Mouse (Mus musculus) adrenal gland, adult 2 months (tissue): ENCODE results near the gene Asap2. TPM values are rescaled to one million over a fixed set of nuclear protein-coding genes. Genes with fewer than 3 reads are reported as not detected.
"Not testable (repeated sequence)": the region's sequence is repeated elsewhere in the genome, so short reads cannot be mapped to it uniquely, and the experiment has no call there.

Source experiments
- DNase-seq: peaks from one replicate; pipeline ENCODE4 v3.0.0; 2021
- long read RNA-seq: library from polyadenylated mRNA; stranded (forward); transcript quantifications from one replicate; pipeline ENCODE4 v2.0.0, GENCODE M21; 2021
- polyA plus RNA-seq: library from polyadenylated mRNA; depleted of rRNA; stranded (reverse); fragments of >200 nt; gene quantifications from 2 replicates; pipeline ENCODE4 v1.2.3, GENCODE M21; 2012; rRNA removed
- total RNA-seq, 2 experiments: library from RNA; stranded (reverse); gene quantifications; 2 replicates each; pipeline ENCODE4 v1.2.3; 2021

Gene Asap2
- total RNA-seq (10 to 100 TPM; 12.1 to 22.1 TPM), polyA plus RNA-seq (7.5 and 10.3 TPM in 2 replicates)
- long read RNA-seq, partial matches to known transcripts = 0 of 1 reads
- long read RNA-seq, other reads (novel, unspliced or antisense) = 1 of 1 reads

GRCm38 (mm10) chr12:20990132-20990531 is at the start of gene Asap2:
TSS of gene Asap2 (plus strand) at chr12:20990459.
- peak; percentile 81 for DNase-seq

DNA sequence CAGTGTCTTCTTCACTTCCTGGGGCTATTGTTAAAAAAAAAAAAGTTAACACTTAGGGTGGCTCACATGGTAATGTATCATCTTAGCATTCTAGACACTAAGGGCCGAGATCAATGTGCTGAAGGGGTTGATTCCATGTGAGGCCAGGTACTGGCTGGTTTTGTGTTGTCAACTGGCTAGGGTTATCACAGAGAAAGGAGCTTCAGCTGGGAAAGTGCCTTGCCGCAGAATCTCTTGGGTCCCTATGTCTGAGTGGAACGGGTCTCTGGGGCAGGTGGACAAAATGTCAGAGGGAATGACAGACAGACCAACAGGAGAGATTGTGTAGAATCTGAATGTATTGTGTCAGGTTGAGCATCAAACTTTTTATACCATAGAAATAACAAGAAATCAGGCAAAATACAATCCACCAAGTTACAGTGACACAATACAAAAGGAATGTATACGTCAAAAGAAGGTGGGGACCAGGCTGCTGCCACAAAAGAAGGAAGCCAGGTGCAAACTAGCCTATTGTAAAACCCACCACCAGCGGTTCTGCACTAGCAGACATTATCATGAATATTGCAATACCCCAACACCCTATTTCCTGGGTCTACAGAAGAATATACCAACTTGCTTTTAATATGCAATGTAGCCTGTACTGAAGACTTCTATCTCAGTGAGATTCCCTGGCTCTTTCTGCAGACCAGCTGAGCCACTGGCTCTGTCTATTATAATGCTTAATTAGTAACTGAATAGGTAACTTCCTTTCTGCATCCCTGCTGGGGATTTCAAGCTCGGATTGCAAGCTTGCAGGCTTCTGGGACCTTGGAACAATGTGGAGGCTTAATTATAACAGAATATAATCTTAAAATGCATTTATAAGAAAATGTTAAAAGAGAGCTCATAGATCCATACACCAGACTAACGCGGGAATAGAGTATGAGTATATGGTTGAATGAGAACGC is 42.9 kb upstream of the Asap2 start:
- DNase-seq = not testable (repeated sequence)

DNA sequence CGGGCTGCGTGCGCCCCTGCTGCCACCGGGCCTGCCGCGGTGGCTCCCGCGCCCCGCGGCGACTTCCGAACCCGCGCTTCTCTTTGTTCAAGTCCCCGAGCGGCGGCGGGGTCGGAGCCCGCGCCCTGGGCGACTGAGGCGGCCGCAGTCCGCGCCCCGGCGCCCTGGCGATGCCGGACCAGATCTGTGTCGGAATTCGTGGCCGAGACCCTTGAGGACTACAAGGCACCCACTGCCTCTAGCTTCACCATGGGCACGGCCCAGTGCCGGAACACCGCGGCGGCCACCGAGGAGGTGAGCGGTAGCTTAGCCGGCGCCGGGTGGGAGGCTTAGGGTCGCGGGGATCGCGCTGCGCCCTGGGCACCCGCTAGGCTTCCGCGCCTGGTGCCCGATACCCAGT is 320 bp downstream of the Asap2 start:
- not testable (repeated sequence) for DNase-seq

DNA sequence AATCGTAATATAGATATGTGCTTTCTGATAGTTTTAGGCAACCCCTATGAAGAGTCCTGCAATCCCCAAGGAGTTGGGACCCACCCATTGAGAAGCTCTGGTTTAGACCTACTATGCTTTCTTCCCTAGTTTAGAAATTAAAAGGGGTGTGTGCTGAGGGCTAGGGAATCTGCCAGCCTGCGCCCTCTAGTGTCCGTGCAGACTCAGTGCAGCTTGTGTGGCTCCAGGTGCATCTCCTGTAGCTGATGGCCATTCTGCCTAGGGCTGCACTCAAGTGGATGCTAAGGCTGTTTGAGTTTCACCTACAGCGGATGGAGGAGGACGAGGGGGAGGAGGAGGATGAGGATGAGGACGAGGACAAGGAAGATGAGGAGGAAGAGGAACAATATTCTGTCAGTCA is 40.6 kb downstream of the Asap2 start:
- DNase-seq = peak; percentile 3

DNA sequence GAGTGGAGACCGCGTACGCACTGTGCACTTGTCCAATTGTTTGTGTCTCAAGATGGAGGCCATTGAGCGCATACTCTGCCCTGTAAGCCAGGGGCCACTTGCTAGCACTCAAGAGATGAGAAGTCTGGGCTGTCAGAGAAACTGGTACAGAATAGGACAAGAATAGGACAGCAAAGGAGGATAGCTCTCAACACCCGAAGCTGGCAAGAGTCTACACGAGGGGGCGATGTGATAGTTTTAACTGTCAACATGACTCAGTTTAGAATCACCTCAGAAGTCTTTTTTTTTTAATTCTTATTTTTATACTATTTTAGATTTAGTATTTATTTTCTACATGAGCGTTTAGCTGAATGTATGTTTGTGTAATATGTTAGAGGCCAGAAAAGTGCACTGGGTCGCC is 56.5 kb downstream of the Asap2 start:
- DNase-seq = not testable (repeated sequence)

DNA sequence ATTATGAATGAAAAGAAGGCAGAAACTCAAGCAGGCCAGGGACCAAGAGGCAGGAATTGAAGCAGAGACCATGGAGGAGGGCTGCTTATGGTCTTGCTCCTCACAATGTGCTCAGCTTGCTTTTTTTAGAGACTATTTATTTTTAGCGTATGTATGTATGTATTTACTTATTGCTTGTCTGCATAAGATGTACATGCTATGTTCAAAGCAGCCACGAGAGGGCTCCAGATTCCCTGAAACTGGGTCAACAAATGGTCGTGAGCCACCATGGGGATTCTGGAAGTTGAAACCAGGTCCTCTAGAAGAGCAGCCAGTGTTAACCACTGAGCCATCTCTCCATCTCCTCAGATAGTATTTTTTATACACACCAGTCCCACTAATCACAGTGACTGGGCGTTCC is 85.5 kb downstream of the Asap2 start:
- DNase-seq = peak; percentile 70

DNA sequence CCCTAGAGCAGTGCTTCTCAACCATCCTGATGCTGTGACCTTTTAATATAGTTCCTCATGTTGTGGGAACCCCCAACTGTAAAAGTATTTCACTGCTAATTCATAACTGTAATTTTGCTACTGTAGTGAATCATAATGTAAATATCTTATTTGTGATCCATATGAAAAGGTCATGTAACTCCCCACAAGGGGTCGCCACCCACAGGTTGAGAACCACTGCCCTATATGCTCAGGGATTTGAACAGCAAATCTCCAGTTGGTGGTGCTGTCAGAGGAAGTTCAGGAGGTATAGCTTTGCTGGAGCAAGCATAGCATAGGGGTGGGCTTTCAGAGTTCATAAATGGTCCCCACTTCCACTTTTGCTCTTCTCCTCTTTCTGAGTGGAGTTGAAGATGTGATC is 99.9 kb downstream of the Asap2 start:
- DNase-seq = not testable (repeated sequence)

DNA sequence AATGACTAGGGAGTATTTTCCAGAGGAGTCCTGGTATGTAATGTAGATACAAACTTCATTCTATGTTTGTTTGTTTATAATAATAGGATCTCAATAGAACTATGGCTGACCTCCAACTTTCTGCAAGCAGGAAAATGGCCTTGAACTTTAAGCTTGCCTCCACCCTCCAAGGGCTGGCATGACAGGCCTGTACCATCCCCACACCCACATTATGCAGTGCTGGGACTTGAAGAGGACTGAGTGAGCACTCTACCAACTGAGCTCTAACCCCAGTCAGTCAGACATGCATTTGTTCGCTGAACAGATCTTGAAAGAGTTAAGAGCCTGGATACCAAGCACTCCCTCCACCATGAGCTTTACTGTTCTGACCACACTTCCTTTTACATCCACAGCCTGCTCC is 102.2 kb downstream of the Asap2 start:
- DNase-seq = peak; percentile 47

DNA sequence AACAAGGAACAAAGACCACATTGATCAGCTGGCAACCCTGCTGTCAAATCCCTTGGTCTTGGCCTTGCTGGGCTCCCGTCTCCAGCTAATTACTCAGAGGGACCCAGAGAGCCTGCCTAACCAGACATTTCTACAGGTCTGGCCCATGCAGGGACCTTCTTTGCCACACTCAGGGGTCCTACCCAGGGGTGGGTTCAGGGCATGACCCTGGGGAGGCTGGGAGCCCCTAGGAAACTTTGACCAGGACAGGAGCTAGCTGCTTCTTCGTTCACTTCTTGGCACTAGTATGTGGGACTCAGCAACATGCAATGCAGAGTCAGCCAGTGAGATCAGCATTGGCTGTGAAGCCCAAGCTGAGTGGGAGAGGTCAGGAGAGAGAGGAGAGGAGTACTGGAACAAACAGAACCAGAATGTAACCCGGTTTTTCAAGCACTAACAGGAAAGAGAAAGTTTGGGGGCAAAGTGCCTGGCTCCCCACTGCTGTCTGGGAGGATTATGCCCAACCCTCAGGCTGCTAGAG is 107.6 kb downstream of the Asap2 start:
- peak; percentile 59 for DNase-seq

GRCm38 (mm10) chr12:21111116-21111475 is 120.8 kb downstream of the Asap2 start:
- DNase-seq = not testable (repeated sequence)

DNA sequence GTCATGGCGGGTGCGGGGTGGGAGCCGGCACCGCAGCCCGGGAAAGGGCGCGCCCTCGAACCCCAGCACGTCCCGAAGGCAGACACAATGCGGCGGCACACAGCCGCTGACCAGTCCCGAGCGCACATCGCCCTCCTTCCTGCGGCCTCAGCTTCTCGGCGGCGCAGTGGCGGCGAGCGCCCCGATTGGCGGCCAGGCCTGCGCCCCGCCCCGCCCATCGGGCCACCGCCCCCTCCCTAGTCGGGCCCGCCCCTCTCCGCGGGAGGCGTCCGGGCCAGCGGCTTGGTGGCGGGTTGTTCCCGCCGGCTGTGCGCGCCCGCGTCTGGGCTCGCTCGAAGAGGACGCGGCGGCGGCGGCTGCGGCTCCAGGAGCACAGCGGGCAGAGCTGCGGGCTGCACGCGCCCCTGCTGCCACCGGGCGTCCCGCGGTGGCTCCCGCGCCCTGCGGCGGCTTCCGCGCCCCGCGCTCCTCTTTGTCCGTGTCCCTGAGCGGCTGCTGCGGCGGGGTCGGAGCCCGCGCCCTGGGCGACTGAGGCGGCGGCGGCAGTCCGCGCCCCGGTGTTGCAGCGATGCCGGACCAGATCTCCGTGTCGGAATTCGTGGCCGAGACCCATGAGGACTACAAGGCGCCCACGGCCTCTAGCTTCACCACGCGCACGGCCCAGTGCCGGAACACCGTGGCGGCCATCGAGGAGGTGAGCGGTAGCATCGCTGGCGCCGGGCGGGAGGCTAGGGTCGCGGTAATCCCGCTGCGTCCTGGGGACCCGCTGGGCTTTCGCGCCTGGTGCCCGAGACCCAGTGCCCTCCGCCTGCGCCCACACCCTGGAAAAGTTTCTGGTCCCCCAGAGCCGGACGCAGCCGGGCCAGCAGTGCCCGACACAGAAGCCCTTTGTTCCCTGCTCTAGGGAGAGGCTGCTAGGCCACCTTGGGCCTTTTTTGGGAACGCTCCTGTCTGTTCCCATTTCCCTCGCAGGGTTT is 121.5 kb downstream of the Asap2 start:
- peak; percentile 94 for DNase-seq

GRCm38 (mm10) chr12:21112453-21112857 is 122.2 kb downstream of the Asap2 start:
- DNase-seq = peak; percentile 76

- peak; percentile 58 for DNase-seq
Observed at GRCm38 (mm10) chr12:21119446-21119845, 129.2 kb downstream of the Asap2 start.

DNA sequence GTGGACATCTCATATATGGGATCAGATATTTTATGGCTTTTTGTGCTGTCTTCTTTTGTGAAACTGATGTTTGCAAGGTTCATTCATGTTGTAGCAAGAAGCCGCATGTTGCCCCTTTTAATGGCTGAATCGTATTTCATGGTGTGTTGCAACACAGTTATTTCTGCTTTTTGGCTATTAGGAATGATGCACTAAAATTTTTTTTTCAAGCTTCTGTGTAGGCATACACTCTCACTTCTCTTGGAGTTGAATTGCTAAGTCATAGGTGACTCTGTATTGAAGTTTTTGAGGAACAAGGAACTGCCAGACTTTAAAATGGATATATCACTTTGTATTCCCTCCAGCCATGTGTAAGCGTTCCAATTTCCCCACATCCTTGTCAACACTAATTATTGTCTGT is 132.6 kb downstream of the Asap2 start:
- DNase-seq = no peak

- no peak for DNase-seq
Observed at GRCm38 (mm10) chr12:21123647-21124046, 133.4 kb downstream of the Asap2 start.

GRCm38 (mm10) chr12:21125675-21126470 is 135.6 kb downstream of the Asap2 start:
- DNase-seq = no peak

DNA sequence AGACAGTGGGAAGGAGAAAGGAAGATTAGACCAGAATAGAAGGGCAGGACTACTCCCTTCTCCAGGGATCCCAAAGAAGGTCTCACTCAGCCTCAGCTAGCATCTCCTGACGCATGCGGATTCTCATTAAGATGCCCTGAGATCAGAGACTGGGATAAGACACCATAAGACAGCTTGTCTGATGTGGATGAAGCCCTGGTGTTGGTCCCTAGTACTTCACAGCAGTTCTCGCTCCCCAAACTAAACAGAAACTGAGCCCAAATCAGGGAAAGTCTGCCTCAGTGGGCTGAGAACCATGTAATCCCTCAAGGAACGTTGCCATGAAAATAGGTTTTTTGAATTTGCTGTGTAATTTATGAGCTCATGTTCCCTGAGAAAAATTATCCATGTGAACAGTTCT is 136.3 kb downstream of the Asap2 start:
- no peak for DNase-seq

DNA sequence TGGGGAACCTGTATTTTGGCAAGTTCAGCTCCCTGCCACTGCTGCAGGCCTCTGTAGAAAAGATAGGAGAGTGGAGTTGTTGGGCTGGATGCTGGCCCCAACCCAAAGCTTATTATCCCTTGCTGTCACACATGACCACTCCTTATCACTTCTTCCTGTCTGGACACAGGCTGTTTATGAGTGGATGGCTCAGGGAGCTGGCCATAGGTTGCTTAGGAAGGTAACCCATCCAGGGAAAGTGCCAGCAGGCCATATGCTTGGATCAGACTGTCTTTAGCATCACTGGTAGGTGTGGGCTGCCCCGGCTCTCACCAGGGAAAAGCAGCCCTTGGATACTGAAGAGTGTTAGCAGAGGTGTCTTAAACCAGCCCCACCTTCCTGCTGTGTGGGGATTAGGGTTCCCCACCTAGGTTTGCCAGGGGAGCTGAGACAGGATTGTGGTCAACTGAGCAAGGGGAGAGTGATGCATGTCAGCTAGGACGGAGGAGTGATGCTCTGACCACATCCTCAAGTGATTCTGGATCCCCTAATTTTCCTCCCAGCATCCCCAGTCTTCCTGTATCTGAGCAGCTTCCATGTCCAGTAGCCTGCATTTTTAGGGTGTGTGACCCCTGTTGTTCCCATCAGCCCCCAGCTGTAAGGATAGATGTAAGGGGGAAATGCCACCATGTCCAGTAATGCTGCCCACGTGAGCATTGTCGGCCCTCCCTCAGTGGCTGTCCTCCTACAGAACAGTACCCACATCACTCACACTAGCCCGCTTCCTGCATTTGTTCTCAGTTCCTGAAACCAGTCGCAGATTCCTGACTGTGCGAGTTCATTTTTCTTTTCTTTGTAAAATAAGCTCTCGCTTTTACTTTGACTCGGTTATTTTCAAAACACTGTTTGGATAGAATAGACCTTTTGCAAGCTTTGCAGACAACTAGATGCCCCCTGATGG is 138.9 kb downstream of the Asap2 start:
- no peak for DNase-seq

- no peak for DNase-seq
Observed at GRCm38 (mm10) chr12:21130274-21130823, 140.1 kb downstream of the Asap2 start.

- DNase-seq = no peak
Observed at GRCm38 (mm10) chr12:21132537-21132936, 142.3 kb downstream of the Asap2 start.
